Mouse (Mus musculus) bone marrow macrophage, adult 2 months (primary cell): Measurements from ENCODE around the gene Tigit.

Experiments
- CTCF ChIP-seq: IDR thresholded peaks from 2 replicates; pipeline ENCODE4 v1.5.1; 2012; ENCODE audit warnings: low read depth, mild to moderate bottlenecking, low read length, moderate library complexity
- POLR2A ChIP-seq: IDR thresholded peaks from 2 replicates; pipeline ENCODE4 v1.6.1; 2012; ENCODE audit warnings: mild to moderate bottlenecking, low read depth, low read length, borderline replicate concordance

DNA sequence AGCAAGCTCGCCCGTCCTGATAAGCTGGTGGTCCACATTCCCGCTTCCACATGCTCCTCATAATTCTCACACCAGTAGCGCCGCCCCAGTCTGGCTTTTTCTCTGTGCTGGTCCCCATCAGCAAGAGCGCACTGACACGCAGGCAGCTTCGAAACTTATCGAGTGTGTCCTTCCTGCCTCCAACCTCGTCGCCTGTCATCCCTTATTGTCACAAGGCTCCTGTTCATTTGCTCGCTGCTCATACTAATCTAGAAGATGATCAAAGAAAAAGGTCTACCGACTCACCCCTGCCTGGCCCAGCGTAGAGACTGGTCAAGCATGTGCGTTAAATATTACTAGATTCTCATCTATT, 45.1 kb upstream of the Tigit start:
- TF ChIP-seq CTCF (no peak), POLR2A (no peak)
